Mouse (Mus musculus) brain, adult 2 months (tissue): ENCODE measurements around the gene Apex2.
A peak's percentile ranks its signal among the peaks of the same experiment; 100 is the strongest.

Experiments used
- DNase-seq: peaks from one replicate; pipeline ENCODE4 v3.0.0; 2011; ENCODE audit warnings: low read depth, low spot score

Apex2 gene

DNA sequence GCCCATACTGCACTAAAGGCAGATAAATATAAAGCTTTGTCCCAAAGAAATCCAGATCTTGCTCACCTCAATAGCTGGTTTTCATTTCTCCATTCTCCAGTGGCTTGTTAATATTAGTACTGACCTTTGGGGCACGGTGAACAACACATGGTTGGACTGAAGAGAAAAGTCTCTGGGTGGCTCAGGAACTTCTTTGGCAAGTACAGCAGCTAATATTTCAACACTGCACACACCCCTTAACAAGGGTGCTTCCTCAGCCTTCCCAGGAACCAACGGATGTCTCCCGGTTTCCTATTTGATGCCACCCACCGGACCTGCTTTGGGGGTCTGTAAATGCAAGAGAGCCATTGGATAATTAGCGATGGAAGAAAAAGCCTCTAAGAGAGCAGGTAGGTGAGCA lies at the start of gene Apex2:
Gene Apex2 (minus strand): TSS at position 173 of the 400 bp plus-strand sequence.
- DNase-seq = no peak

DNA sequence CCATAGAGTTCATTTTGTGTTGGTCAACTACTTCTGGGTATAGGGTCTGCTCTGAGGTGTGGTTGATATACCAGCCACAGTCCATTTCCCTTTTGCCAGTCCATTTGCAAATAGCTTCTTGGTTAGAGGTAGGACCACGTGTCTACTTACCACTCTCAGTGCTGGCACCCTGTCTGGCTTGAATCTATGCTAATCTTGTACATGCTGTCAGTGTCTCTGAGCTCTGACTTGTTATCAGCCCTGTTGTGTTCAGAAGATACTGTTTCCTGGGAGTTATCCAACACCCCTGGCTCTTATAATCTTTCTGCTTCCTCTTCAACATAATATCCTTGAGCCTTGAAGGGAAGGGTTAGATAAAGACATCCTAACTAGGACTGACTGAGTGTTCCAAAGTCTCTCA lies 46.8 kb upstream of the Apex2 start:
- no peak for DNase-seq

DNA sequence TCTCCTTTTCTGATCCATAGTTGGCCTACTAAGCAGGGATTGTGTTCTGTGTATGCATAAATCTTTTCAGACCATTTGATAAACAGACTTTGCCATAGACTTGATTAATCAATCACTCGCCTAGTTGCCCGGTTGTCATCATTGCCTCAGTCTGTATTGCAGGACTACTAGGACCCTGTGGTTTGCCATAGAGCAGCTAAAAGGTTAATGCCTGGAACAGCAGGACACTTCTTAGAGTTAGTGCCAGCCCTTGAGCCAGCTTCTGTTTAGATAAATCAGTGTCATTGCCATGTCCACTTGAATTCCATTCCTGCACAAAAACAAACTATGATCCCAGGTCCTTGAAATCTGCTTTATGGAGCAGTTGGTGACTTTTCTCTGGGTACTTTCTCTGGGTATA lies 9.2 kb upstream of the Apex2 start:
- no peak for DNase-seq

DNA sequence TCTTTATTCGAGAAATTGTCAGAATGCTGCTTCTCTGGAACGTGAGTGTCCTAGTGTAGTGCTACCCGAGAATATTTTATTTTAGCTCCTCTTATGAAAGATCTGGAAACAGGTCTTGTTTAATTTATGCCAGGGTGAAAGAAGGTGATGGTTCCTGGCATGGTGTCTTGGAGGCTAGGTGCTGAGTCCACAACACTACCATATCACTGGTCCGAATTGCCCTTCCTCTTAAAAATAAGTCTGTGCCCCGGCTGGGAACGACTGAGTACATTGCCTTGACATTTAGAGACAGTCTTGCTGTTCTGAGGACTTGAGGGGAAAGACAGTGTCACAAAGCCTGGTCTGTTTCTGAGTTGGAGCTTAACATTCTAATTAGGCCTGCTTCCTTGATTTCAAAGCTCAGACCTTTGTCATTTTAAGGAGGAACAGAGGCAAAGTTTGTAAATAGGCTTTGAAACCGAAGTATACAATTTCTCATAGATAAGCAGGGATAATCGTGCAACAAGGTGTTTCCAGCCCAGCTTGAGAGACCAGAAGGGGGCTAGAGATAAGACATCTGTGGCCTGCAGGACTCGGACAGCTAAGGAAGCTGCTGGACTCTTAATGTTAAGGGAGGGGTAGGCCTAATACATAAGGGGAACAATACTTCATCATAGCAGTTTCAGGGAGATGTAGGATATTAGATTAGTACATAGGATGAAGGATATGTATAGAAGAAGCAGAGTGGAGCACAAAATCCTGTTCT lies 5.5 kb upstream of the Apex2 start:
- no peak for DNase-seq

DNA sequence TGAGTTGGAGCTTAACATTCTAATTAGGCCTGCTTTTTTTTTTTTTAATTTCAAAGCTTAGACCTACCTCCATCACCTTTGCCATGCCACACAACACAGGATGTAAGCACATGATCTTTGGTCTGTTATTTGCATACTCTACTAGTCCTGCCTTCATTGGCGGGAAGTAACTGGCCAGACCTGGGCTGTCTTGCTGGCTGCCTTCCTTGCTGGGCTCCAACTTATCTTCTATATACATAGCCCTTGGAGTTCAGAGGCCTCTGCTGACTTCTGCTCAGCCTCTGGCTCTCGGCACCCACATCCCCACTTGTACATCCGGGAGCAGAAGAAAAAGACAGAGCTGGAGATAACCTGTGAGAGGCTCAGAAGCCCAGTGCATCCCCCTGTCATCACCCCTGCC lies 4.5 kb upstream of the Apex2 start:
- no peak for DNase-seq

DNA sequence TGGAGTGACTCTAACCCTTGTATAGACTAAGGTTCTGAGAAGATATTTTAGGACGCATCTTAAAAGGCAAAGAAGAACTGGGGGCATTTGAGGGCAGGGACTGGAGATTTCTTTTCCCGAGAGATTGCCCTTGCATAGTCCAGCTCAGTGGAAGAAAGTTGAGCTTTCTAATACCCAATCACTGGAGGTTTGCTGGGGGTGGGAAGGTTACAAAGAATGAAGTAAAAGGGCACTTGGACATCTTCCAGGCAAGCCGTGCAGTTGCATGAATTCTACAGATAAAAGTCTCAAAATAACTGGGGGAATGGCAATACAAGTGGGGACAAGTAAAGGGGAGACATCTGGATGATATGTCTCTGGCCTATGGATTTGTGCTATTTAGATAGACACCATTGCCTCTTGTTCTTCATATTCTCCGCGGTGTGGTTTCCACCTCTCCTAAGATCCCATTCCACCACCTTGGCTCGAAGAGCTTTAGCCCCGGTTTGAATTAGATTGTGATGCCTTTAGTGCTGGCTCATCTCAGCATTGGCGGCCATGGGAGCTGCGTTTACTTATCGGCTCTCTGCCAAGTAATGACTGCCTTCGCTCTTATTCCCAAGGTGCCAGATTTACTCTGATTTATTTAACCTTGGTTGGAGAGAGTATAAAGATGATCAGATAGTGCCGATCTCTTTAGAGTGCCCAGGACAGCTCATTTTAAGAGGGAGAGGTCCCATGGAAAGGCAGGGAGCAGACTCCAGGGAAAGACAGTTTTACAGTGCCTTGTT lies 3.8 kb upstream of the Apex2 start:
- DNase-seq = no peak

DNA sequence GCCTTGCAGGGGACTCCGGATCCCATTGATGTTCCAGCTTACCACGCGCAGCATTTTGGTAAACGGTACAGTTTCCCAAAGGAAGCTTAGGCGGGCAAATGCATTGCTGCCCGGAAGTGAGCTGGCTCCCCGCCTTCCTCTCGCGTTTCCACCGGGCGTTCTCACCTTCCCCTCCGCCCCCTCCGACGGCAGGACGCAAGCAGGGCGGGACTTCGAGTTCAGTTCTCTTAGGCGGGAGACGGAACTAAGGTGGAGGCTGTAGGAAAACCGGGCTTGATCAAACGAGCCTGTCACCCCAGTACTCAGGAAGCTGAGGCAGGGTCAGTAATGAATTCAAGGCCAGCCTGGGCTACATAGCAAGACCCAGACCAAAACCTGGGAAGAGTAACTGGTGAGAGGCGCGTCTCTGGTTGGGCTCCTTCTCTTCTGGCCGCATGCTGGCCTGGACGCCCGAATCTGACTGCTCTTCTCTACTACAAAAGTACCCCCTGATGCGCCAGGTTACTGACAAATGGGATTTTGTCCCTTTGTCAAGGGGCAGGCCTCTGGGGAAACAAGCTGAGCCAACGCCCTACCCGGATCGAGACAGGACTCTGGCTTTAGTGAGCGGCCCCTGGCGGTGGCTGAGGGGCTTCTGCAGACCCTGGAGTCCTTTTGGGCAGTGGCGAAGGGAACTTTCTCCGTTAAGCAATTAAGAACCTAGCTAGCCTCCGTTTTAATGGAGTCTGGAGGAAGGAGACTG lies 1.5 kb downstream of the Apex2 start, which contains the start of gene Pfkfb1:
Gene Pfkfb1 (plus strand): TSS at position 207 of the 742 bp plus-strand sequence.
- DNase-seq = peak; percentile 93

DNA sequence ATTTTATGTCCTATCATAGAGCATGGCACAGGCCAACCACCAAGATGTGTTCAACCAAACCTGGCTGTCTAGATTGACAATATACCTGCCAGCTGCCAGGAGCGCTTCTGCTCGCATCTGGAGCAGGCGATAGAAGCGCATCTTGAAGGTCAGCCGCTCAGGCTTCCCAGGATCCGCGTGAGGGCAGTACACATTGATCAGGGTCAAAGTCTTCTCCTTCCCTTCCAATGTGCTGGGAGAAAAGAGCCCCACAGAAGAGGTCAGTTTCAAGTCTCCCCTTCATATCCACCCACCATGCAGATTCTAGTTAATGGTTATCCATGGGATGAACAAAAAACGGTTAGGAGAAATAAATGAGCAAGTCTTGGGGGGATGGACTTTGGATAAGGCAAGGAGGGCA lies 4.6 kb downstream of the Apex2 start:
- DNase-seq = no peak

DNA sequence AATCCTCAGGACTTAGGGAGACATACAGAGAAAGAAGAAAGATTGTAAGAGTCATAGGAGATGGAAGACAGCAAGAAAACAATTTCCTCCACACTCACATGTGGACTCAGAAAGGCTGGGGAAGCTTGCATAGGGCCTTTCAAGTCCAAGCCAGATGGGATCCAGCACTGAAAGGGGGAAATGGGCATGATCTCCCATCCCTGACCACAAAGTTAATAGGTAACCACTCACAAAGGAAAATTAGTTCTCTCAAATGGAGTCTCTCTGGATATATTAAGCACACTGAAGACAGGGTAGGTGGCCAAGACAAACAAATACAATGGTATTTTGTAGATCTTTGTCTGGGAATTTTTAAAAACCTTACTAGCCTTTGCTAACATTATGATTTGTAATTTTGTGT lies 7.7 kb downstream of the Apex2 start:
- DNase-seq = no peak

DNA sequence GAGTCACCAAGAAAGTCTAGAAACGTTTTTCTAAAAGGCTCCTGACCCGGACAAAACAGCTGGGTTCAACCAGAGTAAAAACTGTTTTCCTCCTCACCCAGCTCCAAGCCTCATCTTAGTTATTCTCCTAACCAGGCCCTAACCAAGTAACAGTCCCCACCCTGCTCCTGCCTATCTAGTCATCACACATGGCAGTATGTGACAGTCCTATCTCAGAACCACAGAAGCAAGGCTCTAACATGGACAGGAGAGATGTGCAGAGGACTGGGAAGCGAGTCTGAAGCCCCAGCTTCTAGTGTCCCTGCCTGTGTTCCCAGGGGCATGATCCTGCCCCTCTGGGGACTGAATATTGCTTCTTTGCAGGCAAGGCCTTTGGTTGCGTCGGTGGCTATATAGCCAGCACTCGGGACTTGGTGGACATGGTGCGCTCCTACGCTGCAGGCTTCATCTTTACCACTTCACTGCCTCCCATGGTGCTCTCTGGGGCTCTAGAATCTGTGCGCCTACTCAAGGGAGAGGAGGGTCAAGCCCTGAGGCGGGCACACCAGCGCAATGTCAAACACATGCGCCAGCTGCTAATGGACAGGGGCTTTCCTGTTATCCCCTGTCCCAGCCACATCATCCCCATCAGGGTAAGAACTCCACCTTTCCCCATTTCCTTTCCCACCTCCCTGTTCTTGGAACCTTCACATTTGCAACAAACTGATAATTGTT lies 24.9 kb downstream of the Apex2 start:
- DNase-seq = no peak

DNA sequence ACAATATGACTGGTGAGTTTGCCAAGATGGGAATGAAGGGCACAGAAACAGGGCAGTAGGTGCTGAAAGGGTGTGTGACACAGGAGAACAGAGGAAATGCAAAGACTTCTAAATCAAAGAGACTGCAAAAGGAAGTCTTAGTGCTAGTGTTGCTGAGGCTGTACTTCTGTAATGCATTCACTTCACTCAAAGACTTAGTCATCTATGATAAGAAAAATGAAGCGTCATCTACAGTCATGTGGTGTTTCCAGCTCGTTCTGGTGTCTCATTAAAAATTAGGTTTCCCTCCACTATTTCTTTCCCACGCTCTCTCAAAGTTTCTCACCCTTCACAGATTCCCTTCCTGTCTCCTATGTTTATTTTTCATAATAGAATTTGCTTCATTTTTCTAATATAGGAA lies 35.6 kb downstream of the Apex2 start:
- DNase-seq = no peak

DNA sequence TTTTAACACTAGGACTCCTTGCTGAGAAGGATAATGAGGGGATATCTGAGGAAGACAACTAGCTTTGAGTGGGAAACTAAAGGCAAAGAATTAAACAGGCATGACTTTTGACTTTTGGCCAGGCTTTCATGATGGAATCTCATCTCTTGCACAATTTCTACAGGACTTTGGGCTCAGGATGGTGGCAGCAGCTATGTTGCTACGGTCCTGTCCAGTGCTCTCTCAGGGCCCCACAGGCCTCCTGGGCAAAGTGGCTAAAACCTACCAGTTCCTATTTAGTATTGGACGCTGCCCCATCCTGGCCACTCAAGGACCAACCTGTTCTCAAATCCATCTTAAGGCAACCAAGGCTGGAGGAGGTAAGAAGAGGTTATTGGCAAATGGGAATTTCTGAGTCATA lies 37.7 kb downstream of the Apex2 start:
- no peak for DNase-seq

DNA sequence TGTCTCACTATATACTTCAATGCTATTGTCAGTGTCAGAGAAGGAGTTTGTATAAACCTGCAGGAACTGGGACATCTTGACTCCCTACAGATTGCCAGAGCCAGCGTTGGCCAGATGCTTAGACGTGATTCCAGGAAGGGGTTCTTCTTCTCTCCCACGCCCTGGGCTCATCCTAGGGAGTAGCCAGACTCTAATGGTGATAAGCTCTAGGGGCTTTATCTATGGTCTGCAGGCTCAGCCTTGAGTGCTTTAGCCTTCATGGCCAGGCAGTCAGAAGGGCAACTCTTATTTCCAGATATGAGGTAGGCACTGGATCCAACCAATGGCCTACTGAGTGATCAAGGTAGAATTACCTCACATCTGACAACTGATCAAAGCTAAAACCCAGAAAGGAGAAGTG lies 40.0 kb downstream of the Apex2 start:
- DNase-seq = no peak

DNA sequence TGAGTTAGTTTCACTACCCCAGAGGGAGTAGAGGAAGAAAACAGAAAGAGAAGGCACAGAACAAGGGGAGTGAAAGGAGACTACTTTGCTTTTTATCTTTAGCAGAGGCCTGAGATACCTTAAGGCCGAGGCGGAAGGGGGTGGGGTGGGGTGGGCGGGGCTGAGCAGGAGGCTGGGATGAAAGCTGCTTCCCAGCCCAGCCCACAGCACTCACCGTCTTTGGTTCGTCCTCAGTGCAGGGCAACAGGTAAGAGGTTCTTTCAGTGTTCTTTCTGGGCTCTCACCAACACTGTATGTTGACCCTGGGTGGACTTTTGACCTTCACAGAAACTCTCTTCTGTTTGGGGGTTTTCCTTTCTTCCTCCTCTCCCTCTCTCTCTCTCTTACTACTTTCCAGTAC lies 42.4 kb downstream of the Apex2 start, which contains the start of gene Alas2:
Gene Alas2 (plus strand): TSS at position 137 of the 400 bp plus-strand sequence.
- DNase-seq = no peak

DNA sequence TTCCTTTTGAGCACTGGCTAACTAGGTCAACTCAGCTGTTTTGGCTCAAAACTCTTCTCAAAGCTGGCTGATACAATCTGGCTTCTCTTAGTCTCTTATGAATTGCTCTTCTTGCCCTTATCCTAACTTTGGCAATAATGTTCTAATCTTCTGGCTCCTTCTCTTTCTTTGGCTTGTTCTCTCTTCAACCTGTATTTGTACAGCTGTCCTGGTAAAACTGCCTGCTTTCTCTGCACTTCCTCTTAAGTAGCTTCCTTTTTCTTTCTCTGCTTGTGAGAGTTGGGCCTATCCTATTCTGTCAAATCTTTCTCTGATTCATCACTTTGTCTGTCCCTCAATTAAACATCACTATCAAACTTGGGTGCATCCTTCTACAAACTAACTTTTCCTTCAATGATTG lies 48.0 kb downstream of the Apex2 start:
- no peak for DNase-seq

DNA sequence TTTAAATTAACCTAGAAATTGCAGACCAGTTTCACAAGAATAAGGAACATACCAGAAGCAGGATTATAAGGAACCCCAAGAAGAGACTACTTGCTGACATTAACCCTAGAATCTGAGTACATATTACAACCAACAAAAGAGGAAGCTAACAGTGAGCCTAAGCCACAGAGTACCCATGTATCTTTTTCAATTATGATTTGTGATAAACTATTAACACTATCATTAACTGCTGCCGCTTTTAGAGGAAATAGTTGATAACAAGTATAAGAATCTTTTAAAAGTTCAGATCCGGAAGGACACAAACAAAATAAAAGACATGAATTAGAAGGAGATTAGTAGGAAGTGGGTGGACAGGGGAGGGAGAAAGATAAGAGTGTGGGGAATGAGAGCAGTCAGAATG lies 49.6 kb downstream of the Apex2 start:
- no peak for DNase-seq

DNA sequence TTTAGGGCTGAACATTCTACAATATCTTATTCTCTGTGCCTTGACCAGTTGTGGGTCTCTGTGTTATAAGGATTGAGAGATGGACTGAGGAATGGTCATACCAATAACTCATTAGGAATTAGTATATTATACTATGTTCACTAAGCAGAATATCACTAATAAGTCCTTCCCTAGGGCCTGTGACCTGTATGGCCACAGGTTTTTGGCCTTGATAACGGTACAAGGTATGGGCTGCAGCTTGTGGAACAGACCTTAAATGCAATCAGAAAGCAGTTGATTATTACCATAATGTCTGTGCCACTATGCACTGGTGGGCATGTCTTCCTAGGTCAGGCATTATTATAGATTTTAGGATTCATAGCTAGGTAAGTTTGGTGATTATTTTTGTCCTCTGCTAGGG lies 73.2 kb downstream of the Apex2 start:
- no peak for DNase-seq

DNA sequence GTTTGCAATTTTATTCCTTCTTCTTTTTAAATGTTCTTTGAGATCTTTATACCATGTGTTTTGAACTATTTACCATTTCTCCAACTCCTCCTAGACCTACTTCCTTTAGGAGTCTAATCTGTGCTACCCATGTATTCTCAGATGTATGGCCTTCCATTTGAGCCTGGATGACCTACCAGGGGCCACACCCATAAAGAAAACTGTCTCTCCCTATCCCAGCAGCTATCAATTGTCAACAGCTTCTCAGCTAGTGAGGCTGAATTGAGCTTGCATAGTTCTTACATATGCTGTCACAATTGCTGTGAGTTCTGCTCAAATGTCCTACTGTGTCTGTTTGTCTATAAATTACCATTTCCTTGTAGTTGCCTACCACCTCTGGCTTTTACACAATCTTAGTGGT lies 73.7 kb downstream of the Apex2 start:
- DNase-seq = no peak

DNA sequence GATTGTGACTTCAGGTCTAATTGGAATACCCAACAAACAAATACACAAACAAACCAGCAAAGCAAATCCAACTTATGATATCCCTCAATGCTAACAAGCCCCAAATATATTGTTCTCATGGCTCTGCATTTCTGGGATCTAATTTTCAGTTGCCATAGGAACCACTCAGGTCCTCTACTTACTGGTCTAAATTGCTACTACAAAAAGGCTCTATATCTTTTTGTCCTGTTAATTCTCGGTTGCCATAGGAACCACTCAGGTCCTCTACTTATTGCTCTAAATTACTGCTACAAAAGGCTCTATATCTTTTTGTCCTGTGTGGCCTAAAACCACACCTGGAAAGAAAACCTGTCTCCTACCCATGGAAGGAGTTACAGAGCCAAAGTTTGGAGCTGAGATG lies 75.5 kb downstream of the Apex2 start:
- peak; percentile 31 for DNase-seq

DNA sequence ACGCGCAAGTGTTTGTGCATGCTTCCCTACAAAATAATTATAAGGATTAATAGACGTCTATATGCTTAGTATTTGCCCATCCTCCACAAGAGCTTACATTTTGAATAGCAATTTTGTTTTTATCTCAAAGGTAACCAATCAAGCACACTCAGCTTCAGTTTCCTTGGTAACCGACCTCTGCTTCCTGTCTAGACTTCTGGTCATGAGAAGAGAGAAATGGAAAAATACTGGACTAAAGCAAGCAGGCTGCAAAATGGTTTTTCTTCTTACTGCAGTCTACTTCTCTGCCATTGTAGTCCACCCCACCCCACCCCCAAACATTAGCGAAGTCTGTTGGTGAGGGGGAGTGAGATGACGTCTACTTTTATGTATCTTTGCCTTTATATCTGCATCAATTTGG lies 78.4 kb downstream of the Apex2 start:
- peak; percentile 60 for DNase-seq

DNA sequence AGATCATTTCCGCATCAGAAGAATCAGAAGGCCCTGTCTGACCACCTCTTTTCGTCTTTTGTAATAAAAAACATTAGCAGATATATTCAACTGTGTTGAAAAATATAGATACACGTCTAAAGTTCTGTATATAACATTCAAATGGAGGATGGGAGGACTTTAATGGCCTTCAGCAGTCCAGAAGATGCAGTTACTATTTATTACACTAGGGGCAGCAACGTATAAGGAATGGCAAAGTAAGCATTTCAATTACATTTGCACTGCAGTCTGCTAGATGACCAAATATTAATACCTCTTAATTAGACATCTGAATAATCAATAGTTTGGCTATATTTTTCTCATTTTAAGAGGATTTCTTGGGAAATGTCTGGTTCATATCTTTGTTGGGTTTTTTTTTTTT lies 79.0 kb downstream of the Apex2 start:
- DNase-seq = peak; percentile 68

DNA sequence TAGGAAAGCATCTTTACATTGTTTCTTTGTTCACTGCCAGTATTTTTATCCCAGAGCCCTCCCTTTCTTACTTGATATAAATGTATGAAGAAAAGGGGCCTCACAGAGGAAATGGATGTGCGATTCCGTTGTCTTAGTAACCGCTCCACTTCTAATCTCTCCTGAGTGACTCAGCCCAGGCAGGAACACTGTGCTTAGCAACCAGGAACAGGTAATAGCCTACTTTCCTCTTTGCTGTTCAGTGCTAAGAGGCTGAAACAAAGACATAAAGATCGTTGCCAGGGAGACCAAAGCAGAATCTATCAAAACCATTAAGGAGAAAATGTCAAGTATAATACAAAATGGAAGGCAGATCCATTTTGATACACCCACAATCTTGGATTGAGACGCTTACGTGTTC lies 81.0 kb downstream of the Apex2 start:
- DNase-seq = peak; percentile 80
